Mouse (Mus musculus) ES-E14 (cell line): ENCODE measurements around the gene Spem2. TPM values are rescaled to one million over a fixed set of nuclear protein-coding genes. Genes with fewer than 3 reads are reported as not detected.
A peak's percentile ranks its signal among the peaks of the same experiment; 100 is the strongest.

Source experiments
- DNase-seq: peaks from one replicate; pipeline ENCODE4 v3.0.0-alpha.2; 2013; ENCODE audit warnings: low read depth, low spot score
- H3K27ac ChIP-seq: 2 replicates; pipeline ENCODE4 v1.5.1; 2012; ENCODE audit warnings: low read depth, mild to moderate bottlenecking, low read length, moderate library complexity, mixed read lengths; ENCODE audit not compliant: poor library complexity, insufficient read depth, severe bottlenecking
- H3K36me3 ChIP-seq: 2 replicates; pipeline ENCODE4 v1.6.1; 2012; ENCODE audit warnings: mild to moderate bottlenecking, low read length, moderate library complexity, mixed read lengths; ENCODE audit not compliant: control insufficient read depth, poor library complexity, insufficient read depth, severe bottlenecking
- H3K4me1 ChIP-seq, 2 experiments: fragments of 150-350 bp in 1 of 2; sonication (generic) in 1 of 2; 2 replicates each; pipeline ENCODE4 v1.6.1; 2012; ENCODE audit warnings: low read length in 2 of 2, mild to moderate bottlenecking in 1 of 2, mixed read lengths in 1 of 2; ENCODE audit not compliant: control insufficient read depth in 2 of 2, insufficient read depth in 2 of 2, poor library complexity in 1 of 2
- H3K4me3 ChIP-seq, 2 experiments: fragments of 150-350 bp in 1 of 2; sonication (generic) in 1 of 2; 2 replicates each; pipeline ENCODE4 v1.5.1; 2012; ENCODE audit warnings: low read length in 2 of 2, low read depth in 1 of 2, mild to moderate bottlenecking in 1 of 2, mixed read lengths in 1 of 2; ENCODE audit not compliant: insufficient read depth in 1 of 2, poor library complexity in 1 of 2, severe bottlenecking in 1 of 2
- H3K9ac ChIP-seq: 2 replicates; pipeline ENCODE4 v1.6.1; 2012; ENCODE audit warnings: low read depth, mild to moderate bottlenecking, low read length, mixed read lengths; ENCODE audit not compliant: poor library complexity, insufficient read depth, severe bottlenecking
- H3K9me3 ChIP-seq: fragments of 150-350 bp; sonication (generic); 2 replicates; pipeline ENCODE4 v1.6.1; 2012; ENCODE audit warnings: low read depth, mild to moderate bottlenecking, low read length; ENCODE audit not compliant: control insufficient read depth, insufficient read depth
- CHD2 ChIP-seq: IDR thresholded peaks from 2 replicates; pipeline ENCODE4 v1.6.1; 2014; ENCODE audit warnings: mild to moderate bottlenecking, low read depth, low read length, inconsistent platforms
- HCFC1 ChIP-seq: IDR thresholded peaks from 2 replicates; pipeline ENCODE4 v1.6.1; 2012; ENCODE audit warnings: low read length, inconsistent platforms, borderline replicate concordance; ENCODE audit not compliant: insufficient read depth
- MAFK ChIP-seq: IDR thresholded peaks from 2 replicates; pipeline ENCODE4 v1.6.1; 2014; ENCODE audit warnings: mild to moderate bottlenecking, low read depth, low read length, inconsistent platforms; ENCODE audit not compliant: insufficient read depth
- ZC3H11A ChIP-seq: IDR thresholded peaks from 2 replicates; pipeline ENCODE4 v1.6.1; 2012; ENCODE audit warnings: low read depth, mild to moderate bottlenecking, inconsistent platforms, low read length, borderline replicate concordance
- ZNF384 ChIP-seq: IDR thresholded peaks from 2 replicates; pipeline ENCODE4 v1.6.1; 2012; ENCODE audit warnings: low read depth, low read length, inconsistent platforms
- in situ Hi-C, 2 experiments: fragments of 600-800 bp; cut with MboI; formaldehyde crosslinking; loops; one replicate each; pipeline ENCODE4 v1.15.1; 2025; ENCODE audit warnings: low sequenced_read_pairs in 2 of 2, inconsistent platforms in 1 of 2; ENCODE audit not compliant: unreplicated experiment in 2 of 2
- total RNA-seq: library from RNA; depleted of rRNA; stranded (reverse); fragments of 300-350 nt; gene quantifications from 2 replicates; pipeline ENCODE4 v1.2.3, GENCODE M21; 2012

The Spem2 gene
- total RNA-seq, 1 experiment, result not detected

DNA sequence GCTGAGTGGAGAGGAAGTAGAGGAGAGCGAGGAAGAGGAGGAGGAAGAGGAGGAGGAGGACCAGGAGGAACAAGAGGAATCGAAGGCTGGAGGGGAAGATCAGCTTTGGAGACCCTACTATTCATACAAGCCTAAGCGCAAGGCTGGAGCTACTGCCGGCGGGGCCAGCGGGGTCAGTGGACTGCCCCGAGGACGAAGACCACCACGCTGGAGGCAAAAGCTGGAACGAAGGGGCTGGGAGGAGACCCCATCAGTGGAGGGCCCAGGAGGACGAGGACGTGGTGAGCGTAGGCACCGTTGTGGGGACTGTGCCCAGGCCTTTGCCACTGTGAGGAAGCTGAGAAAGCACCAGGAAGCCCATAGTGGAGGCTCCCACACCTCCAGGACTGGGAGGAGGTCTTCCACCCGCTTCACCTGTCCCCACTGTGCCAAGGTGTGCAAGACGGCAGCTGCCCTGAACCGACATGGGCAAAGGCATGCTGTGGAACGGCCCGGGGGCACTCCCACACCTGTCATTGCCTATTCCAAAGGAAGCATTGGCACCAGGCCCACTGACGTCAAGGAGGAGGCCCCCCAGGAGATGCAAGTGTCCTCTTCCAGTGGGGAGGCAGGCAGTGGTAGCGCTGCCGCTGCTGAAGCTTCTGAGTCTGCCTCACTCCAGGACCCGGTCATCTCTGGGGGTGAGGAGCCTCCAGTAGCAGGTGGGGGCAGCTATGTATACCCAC is 39.8 kb downstream of the Spem2 start:
- H3K36me3 ChIP-seq, result no peaks in the 10 kb centered on the region
- no peak for TF ChIP-seq ZC3H11A
- no peak for TF ChIP-seq ZNF384
- no peak for TF ChIP-seq HCFC1
- no peak for TF ChIP-seq MAFK
- no peak for TF ChIP-seq CHD2
- no peaks in the 10 kb centered on the region for H3K9me3 ChIP-seq
- no peak overlapping the region for H3K9ac ChIP-seq
- DNase-seq, result no peak
- in situ Hi-C loops, result no loop called here
- no peak overlapping the region for H3K4me3 ChIP-seq
- no peak overlapping the region for H3K27ac ChIP-seq
- peaks cover 6 to 33% of the 10 kb centered on the region in 2 experiments; a peak in 3 of 4 replicates for H3K4me1 ChIP-seq

GRCm38 (mm10) chr11:69777504-69778257 is 40.6 kb downstream of the Spem2 start:
- in situ Hi-C loops, result no loop called here
- no peak for DNase-seq
- Histone ChIP-seq H3K9me3 (no peaks in the 10 kb centered on the region), H3K9ac (no peak overlapping the region), H3K27ac (no peak overlapping the region), H3K4me3 (no peak overlapping the region), H3K36me3 (no peaks in the 10 kb centered on the region), H3K4me1 (peaks cover 6 to 32% of the 10 kb centered on the region in 2 experiments; a peak in 3 of 4 replicates)
- TF ChIP-seq ZNF384 (no peak), CHD2 (no peak), MAFK (no peak), HCFC1 (no peak), ZC3H11A (no peak)

DNA sequence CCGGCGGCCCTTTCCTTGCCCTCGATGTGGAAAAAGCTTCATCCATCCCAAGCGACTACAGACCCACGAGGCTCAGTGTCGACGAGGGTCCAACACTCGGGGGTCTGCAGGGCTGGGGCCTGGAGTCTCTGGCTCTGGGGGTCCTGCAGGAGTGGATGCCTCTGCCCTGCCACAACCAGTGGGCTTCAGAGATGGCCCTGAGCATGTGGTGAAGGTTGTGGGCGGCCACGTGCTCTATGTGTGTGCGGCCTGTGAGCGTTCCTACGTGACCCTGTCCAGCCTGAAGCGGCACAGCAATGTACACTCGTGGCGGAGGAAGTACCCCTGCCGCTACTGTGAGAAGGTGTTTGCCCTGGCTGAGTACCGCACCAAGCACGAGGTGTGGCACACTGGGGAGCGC is 41.8 kb downstream of the Spem2 start:
- peaks cover 6 to 25% of the 10 kb centered on the region in 2 experiments; a peak in 3 of 4 replicates for H3K4me1 ChIP-seq
- H3K27ac ChIP-seq, result no peak overlapping the region
- no peaks in the 10 kb centered on the region for H3K36me3 ChIP-seq
- no peaks in the 10 kb centered on the region for H3K9me3 ChIP-seq
- in situ Hi-C loops, result no loop called here
- no peak for DNase-seq
- H3K4me3 ChIP-seq, result peak overlapping the region; percentile 32 to 36; a peak in 2 of 4 replicates
- no peak overlapping the region; the same call in 1 of the 2 replicates for H3K9ac ChIP-seq
- TF ChIP-seq ZNF384 (no peak), MAFK (no peak), CHD2 (no peak), ZC3H11A (no peak), HCFC1 (no peak)

DNA sequence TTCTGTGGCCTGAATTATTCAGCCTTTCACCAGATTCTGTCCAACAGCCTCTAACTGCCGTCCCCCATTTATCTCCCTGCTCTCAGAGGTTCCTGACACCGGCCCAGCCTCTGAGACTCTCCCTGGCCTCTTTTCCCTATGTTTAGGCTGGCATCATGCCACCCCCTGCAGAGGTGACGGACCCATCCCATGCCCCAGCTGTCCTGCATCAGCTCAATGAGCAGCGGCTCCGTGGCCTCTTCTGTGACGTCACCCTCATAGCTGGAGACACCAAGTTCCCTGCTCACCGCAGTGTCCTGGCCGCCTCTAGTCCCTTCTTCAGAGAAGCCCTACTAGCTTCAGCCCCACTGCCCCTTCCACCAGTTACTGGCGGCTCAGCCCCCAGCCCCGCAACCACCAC is 42.5 kb downstream of the Spem2 start:
- no peak for TF ChIP-seq CHD2
- TF ChIP-seq ZC3H11A, result no peak
- TF ChIP-seq HCFC1, result no peak
- no peak for TF ChIP-seq ZNF384
- no peak for TF ChIP-seq MAFK
- no peaks in the 10 kb centered on the region for H3K9me3 ChIP-seq
- H3K27ac ChIP-seq, result no peak overlapping the region
- H3K4me1 ChIP-seq, result peaks cover 6 to 25% of the 10 kb centered on the region in 2 experiments; a peak in 2 of 4 replicates
- no peak overlapping the region; the same call in 1 of the 2 replicates for H3K9ac ChIP-seq
- H3K36me3 ChIP-seq, result no peaks in the 10 kb centered on the region
- H3K4me3 ChIP-seq, result peak overlapping the region; percentile 32 to 36; a peak in 3 of 4 replicates
- DNase-seq, result no peak
- in situ Hi-C loops, result no loop called here
